Mouse (Mus musculus) testis, adult 2 months (tissue): ENCODE results near the gene Tlcd2.

Experiments used
- CTCF ChIP-seq: fragments of 200-500 bp; IDR thresholded peaks from 2 replicates; pipeline ENCODE4 v1.5.1; 2012; ENCODE audit warnings: low read depth, mild to moderate bottlenecking, inconsistent platforms, low read length, moderate library complexity; ENCODE audit not compliant: control insufficient read depth, insufficient read depth, insufficient replicate concordance
- POLR2A ChIP-seq: fragments of 200-500 bp; IDR thresholded peaks from 2 replicates; pipeline ENCODE4 v1.6.1; 2012; ENCODE audit warnings: low read depth, mild to moderate bottlenecking, inconsistent platforms, low read length, moderate library complexity; ENCODE audit not compliant: control insufficient read depth

DNA sequence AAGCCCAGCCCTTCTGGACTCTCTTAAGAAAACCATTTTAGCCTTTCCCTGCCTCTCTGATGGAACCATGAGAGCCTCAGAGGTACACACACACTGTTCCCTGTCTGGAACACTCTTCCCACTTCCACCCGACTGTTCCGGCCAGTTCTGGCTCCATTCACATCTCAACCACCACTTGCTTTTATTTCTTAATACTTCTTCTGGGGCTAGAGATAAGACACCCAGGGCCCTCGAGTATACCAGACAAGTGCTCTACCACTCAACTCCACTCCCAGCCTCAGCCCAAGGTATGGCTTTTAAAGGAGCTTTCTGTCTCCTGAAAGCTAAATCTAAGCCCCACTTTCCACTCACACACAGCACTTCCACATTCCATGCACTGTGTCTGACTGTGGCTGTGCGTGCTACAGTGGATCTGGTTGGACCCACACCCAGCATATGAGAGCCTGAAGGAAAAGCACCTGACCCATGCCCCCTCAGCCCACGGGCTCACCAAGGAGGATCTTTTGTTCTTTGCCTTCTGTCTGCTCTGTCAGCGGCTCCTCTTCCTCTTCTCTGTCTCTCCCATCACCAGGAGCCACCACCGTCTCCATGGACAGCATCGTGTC lies 11.1 kb upstream of the Tlcd2 start:
- TF ChIP-seq CTCF, result no peak
- no peak for TF ChIP-seq POLR2A
